Mouse (Mus musculus) liver, embryonic 14 days (tissue): ENCODE results near the gene Irak4. TPM values are rescaled to one million over a fixed set of nuclear protein-coding genes. Genes with fewer than 3 reads are reported as not detected.

Experiments used
- polyA plus RNA-seq: library from polyadenylated mRNA; depleted of rRNA; stranded (reverse); fragments of >200 nt; gene quantifications from 2 replicates; pipeline ENCODE4 v1.2.3, GENCODE M21; 2012; rRNA removed

Irak4 gene
- 1.4 and 1.8 TPM in 2 replicates for polyA plus RNA-seq

GRCm38 (mm10) chr15:94543409-94544051 is at the start of gene Irak4, which contains the start of gene Pus7l:
Irak4 (plus strand) TSS chr15:94543643.
Pus7l (minus strand) TSS chr15:94543547.

DNA sequence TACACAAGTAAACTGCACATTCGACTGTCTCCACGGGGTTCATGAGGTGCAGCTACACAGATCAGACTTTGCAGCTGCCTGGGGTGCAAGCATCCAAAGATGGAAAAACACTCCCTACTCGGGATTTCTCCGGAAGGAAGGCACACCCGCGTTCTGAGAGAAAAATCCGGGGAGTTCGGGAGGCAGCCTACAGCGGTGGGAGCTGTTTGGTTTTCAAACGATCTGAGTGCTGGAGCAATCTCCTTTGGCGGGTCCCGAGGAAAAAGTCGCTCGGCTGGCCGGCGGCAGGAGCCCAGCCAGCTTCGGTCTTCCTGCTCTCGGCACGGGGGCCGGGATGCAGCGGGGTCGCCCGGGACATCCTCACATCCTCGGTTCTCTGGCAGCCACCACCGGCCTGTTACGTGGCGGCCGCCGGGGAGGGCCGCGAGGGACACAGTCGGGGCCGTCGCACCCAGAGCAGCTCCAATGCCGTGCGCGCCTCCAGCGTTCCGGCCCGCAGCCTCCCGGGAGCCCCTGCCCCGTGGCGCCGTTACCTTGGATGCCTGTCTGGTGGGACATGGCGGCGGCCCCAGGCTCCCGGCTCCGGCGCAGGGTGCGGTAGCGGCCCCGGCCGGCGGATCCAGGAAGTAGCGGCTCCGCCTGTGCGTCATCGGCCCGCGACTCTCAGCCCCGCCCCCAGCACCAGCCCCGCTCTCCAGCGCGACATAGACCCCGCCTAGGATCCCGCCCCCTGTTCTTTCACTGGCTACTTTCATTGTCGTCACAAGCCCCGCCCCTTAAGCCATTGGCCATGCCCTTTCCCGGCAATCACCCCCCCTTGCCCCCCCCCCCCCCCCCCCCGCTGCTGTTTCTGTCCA is 46.0 kb downstream of the Irak4 start, which contains the start of gene Twf1:
Gene Twf1 (minus strand): TSS at position 671 of the 857 bp plus-strand sequence.

DNA sequence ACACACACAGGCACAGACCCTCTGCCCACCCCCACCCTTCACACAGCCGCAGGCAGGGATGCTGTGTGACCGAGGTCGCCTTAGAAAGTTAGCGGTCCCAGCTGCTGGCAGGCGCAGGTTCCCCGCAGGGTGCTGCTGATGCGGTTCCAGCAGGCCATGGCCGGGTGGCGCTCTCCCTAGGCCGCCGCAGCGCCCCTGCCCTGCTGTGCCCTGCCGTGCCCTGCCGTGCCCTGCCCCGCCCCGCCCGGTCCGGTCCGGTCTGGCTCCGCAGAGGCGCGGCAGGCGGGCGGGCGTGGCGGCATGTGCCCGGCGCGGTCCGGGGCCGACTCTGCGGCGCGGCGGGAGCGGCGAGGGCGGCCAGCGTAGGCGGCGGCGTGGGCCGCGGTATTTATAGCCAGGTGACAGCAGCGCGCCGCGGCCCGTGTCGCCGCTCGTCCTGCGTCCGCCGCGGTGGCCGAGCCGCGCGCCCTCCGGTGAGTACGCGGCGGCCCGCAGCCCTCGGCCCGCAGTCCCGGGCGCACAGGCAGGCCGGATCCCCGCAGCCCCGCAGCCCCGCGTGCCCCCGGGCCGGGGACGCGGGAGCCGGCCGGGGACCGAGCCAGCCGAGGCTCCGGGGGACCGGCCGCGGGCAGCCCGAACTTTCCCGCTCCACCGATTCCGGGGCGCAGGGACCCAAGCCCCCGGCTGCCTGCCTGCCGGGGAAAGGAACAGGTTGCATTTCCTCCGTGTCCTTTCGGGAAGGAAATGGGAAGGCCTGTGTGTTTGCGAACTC is 85.6 kb downstream of the Irak4 start, which contains the start of gene Tmem117:
Gene Tmem117 (plus strand): TSS at position 403 of the 772 bp plus-strand sequence.

Other genes starting within 250 kb of the Irak4 start
- gene Adamts20, start 78.2 kb upstream of the Irak4 start, polyA plus RNA-seq = 0.08 and 0.10 TPM in 2 replicates
- gene Pus7l, start 96 bp upstream of the Irak4 start, polyA plus RNA-seq = 2.6 and 3.2 TPM in 2 replicates
- gene Twf1, start 46.2 kb downstream of the Irak4 start, polyA plus RNA-seq = 13.2 and 16.5 TPM in 2 replicates
- gene Tmem117, start 85.6 kb downstream of the Irak4 start, polyA plus RNA-seq = 0.01 and 0.02 TPM in 2 replicates